Mouse (Mus musculus): ENCODE measurements at regions not wholly inside any gene's neighbourhood (a gene's known extent, or its start where the extent isn't known, plus 50 kb on each side); places are given as distances from the start of the nearest gene placed in this dataset.

DNA sequence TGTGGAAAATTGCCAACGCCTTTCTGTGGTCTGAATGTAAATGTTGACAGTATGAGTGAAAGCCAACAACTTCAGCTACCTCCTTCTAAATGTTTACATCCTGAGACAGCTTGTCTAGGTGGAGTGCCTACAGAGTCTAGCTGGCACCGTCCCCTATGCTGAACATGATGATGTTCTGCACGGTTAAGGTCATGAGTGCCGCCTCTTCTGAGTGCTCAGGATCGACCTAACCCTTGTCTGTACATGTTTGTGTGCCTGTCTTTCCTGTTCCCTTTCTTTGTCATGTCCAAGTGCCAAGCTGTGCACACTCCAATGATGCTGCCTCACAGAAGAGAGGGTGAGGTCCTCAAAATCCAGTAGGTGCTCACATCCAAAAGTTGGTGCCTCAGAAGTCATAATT is 111.7 kb upstream of the Cdh9 start:
- TF ChIP-seq CTCF (IDR thresholded peaks at IDR 0.05; ENCODE audit: low read depth), result no peak
- no peak for TF ChIP-seq EP300 (optimal IDR thresholded peaks at IDR 0.05)
